Comparison of ENCODE assay signal across 9 mouse cellular contexts in the genomic region with DNA sequence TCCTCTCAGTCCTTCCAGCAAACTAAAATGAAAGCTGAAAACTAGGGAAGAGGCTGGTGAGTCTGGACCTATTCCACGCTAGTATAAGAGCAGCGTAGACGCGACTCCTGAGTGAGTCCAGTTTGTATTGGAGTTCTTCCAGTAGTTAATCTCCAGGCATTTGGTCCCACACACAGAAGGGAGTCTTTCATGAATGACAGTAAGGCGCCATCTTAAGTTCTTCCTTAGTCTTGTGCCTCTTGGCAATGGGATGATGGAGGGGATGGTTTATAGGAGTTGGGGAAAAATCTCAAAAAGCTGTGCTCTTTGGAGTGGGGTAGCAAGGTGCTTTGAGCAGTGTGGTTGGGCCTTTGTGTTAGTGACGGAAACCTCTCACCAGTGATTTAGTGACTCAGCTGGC. TPM values are rescaled to one million over a fixed set of nuclear protein-coding genes. Genes with fewer than 3 reads are reported as not detected.
DNase-seq lines count a peak whose midpoint lies in the region; ATAC-seq lines count a peak whose summit lies in the region.
"Had no signal": no experiment of that assay in that cellular context is flagged by ENCODE, and none has a peak within 500 bp of the region (broad histone marks: within the 10 kb centered on the region; RNA-seq: fewer than 3 reads in every experiment).

No protein-coding gene starts in this region.

- intact Hi-C loops in heart, postnatal 36 days (cut with DNase I), result no loop called here

- H3K36me3 ChIP-seq in heart, embryonic 13.5 days, result peaks cover 14% of the 10 kb centered on the region
- 0 out of 2 replicates have a peak, but pooled peaks cover 2% of the 10 kb centered on the region for H3K36me3 ChIP-seq in hindbrain, embryonic 11.5 days (ENCODE audit: control insufficient read depth, insufficient read depth, low read length)
- H3K36me3 ChIP-seq in macrophage (ENCODE audit: inconsistent target), result peaks cover 8% of the 10 kb centered on the region; the same call in 1 of the 2 replicates

- peaks cover 74% of the 10 kb centered on the region for H3K79me2 ChIP-seq in macrophage (ENCODE audit: inconsistent target)

- WGBS in heart, embryonic 13.5 days, result 52% methylated on average over 6 of the region's 6 CpGs
- WGBS in hindbrain, embryonic 11.5 days, result 79% methylated on average over 6 of the region's 6 CpGs
- WGBS in macrophage (ENCODE audit: missing documents), result 94% methylated on average over 6 of the region's 6 CpGs

- H3K9ac ChIP-seq in heart, embryonic 13.5 days, result peak overlapping the region; percentile 100
- peak overlapping the region; percentile 100; the same call in 1 of the 2 replicates for H3K9ac ChIP-seq in hindbrain, embryonic 11.5 days (ENCODE audit: low read depth, low read length)

- peak overlapping the region; percentile 95 for H3K4me2 ChIP-seq in heart, embryonic 13.5 days
- peak overlapping the region; percentile 98 for H3K4me2 ChIP-seq in hindbrain, embryonic 11.5 days (replicated peaks; ENCODE audit: low read depth, low read length)

- peak overlapping the region; percentile 96 for H3K4me3 ChIP-seq in heart, embryonic 13.5 days
- peak overlapping the region; percentile 99 for H3K4me3 ChIP-seq in hindbrain, embryonic 11.5 days (ENCODE audit: low read depth, low read length)
- H3K4me3 ChIP-seq in macrophage (ENCODE audit: inconsistent target), result peak overlapping the region; percentile 76

- ATAC-seq in heart, embryonic 13.5 days (ENCODE audit: extremely low read depth, insufficient number of reproducible peaks, low FRiP score, low TSS enrichment), result no peak
- no peak for ATAC-seq in hindbrain, embryonic 11.5 days (ENCODE audit: low FRiP score)
- ATAC-seq in monocyte, adult 5-6 weeks (replicated peaks; ENCODE audit: insufficient number of reproducible peaks, low FRiP score, low TSS enrichment, poor library complexity, severe bottlenecking), result no peak

- DNase-seq in heart, postnatal 36 days, result no peak
- peak; percentile 43 for DNase-seq in NIH3T3 (ENCODE audit: low read depth)
- DNase-seq in hindbrain, embryonic 11.5 days (ENCODE audit: low spot score), result no peak
- no peak for DNase-seq in spleen, postnatal 4 days (ENCODE audit: low spot score in 2 of 2)
- DNase-seq in layer of hippocampus, postnatal 14 days (ENCODE audit: low spot score in 2 of 2), result no peak

- H3K27ac ChIP-seq in heart, embryonic 13.5 days (replicated peaks), result peak overlapping the region; percentile 94
- H3K27ac ChIP-seq in hindbrain, embryonic 11.5 days (ENCODE audit: low read depth, low read length), result no peak overlapping the region
- peak overlapping the region; percentile 92 for H3K27ac ChIP-seq in macrophage

- H3K4me1 ChIP-seq in heart, embryonic 13.5 days, result peaks cover 71% of the 10 kb centered on the region
- peaks cover 29% of the 10 kb centered on the region for H3K4me1 ChIP-seq in hindbrain, embryonic 11.5 days (replicated peaks; ENCODE audit: control insufficient read depth, insufficient read depth, low read length)

- H3K27me3 ChIP-seq in heart, embryonic 13.5 days (replicated peaks), result no peaks in the 10 kb centered on the region
- H3K27me3 ChIP-seq in hindbrain, embryonic 11.5 days (ENCODE audit: control insufficient read depth, insufficient read depth, low read length), result no peaks in the 10 kb centered on the region

- H3K9me3 ChIP-seq in heart, embryonic 13.5 days, result no peaks in the 10 kb centered on the region
- no peaks in the 10 kb centered on the region for H3K9me3 ChIP-seq in hindbrain, embryonic 11.5 days (ENCODE audit: control insufficient read depth, low read length)

RNA-seq across cellular contexts. Expression of gene A3galt2, which starts 24.9 kb away (rescaled TPM):
- 0.09 TPM in 2 replicates for polyA plus RNA-seq in heart, embryonic 13.5 days (2015; fragmentation: Nextera tagmentation; extraction: Ambion mirVana)
- under 1 TPM in 1 of 2 experiments, not detected in 1; 0.08 TPM for total RNA-seq in heart, postnatal 36 days (2021)
- 0.42 and 0.51 TPM in 2 replicates for polyA plus RNA-seq in hindbrain, embryonic 11.5 days (2014; fragmentation: Nextera tagmentation; extraction: Ambion mirVana)
- total RNA-seq in macrophage (2018; cell fraction: chromatin; rRNA removed), result 1 to 10 TPM in 8 of 26 experiments, under 1 TPM in 16, not detected in 2; 0.29 to 4.8 (median 0.82) TPM
- total RNA-seq in macrophage (2018; cell fraction: cytosol; rRNA removed), result under 1 TPM in 7 of 26 experiments, not detected in 19; 0.03 to 0.08 (median 0.06) TPM
- total RNA-seq in macrophage (2018; cell fraction: nucleus; rRNA removed), result 1 to 10 TPM in 10 of 26 experiments, under 1 TPM in 15, not detected in 1; 0.15 to 7.2 (median 0.74) TPM
- polyA plus RNA-seq in macrophage (2018), result not detected in 3 replicates
- total RNA-seq in monocyte, adult 5-6 weeks (2017), result 0.19 to 0.57 TPM in 2 of 3 replicates, not detected in the other
- under 1 TPM; 0.35 to 0.62 TPM for total RNA-seq in layer of hippocampus, postnatal 14 days (2021)
- total RNA-seq: granulocyte monocyte progenitor cell, adult 5-6 weeks had no signal
